Mouse (Mus musculus) liver, embryonic 16.5 days (tissue): ENCODE results near the gene Tnc. TPM values are rescaled to one million over a fixed set of nuclear protein-coding genes. Genes with fewer than 3 reads are reported as not detected.
"Not testable (repeated sequence)": the region's sequence is repeated elsewhere in the genome, so short reads cannot be mapped to it uniquely, and the experiment has no call there.

Experiments
- ATAC-seq: fragments of 200-750 bp; cut with Nextera tagmentation; 2 replicates; pipeline ENCODE4 v1.8.0; 2017; ENCODE audit warnings: low read depth, mild to moderate bottlenecking, moderate number of reproducible peaks, moderate library complexity
- H3K27ac ChIP-seq: fragments of 300-500 bp; sonication (generic); 2 replicates; pipeline ENCODE4 v1.5.1; 2014; ENCODE audit warnings: mild to moderate bottlenecking, low read length
- H3K27me3 ChIP-seq: fragments of 300-500 bp; sonication (generic); 2 replicates; pipeline ENCODE4 v1.6.1; 2014; ENCODE audit warnings: low read depth, low read length, mixed read lengths; ENCODE audit not compliant: control insufficient read depth, insufficient read depth
- H3K36me3 ChIP-seq: fragments of 300-500 bp; sonication (generic); 2 replicates; pipeline ENCODE4 v1.6.1; 2014; ENCODE audit warnings: mild to moderate bottlenecking; ENCODE audit not compliant: control insufficient read depth, insufficient read depth
- H3K4me1 ChIP-seq: fragments of 300-500 bp; sonication (generic); 2 replicates; pipeline ENCODE4 v1.6.1; 2014; ENCODE audit warnings: low read depth, low read length, mixed read lengths; ENCODE audit not compliant: control insufficient read depth
- H3K4me2 ChIP-seq: fragments of 300-500 bp; sonication (generic); 2 replicates; pipeline ENCODE4 v1.6.1; 2014; ENCODE audit warnings: low read depth, low read length, mixed read lengths
- H3K4me3 ChIP-seq: fragments of 300-500 bp; sonication (generic); 2 replicates; pipeline ENCODE4 v1.5.1; 2014; ENCODE audit warnings: low read depth, mild to moderate bottlenecking, low read length
- H3K9ac ChIP-seq: fragments of 300-500 bp; sonication (generic); 2 replicates; pipeline ENCODE4 v1.6.1; 2014; ENCODE audit warnings: low read depth, low read length
- H3K9me3 ChIP-seq: fragments of 300-500 bp; sonication (generic); replicated peaks from 2 replicates; pipeline ENCODE4 v1.6.1; 2016; ENCODE audit warnings: low read length; ENCODE audit not compliant: control insufficient read depth
- WGBS: fragments of 180-500 bp; shearing (Covaris S2); extraction: QIAGEN DNeasy Blood & Tissue Kit; methylation state at CpG from one replicate; pipeline ENCODE4 v1.1.7; 2014; ENCODE audit not compliant: insufficient replicate concordance; 5-methylcytosine and 5-hydroxymethylcytosine counted together
- polyA plus RNA-seq: library from polyadenylated mRNA; unstranded; fragments of >200 nt; fragmentation: Nextera tagmentation; extraction: Ambion mirVana; gene quantifications from 2 replicates; pipeline ENCODE4 v1.2.1, GENCODE M21; 2015

Tnc gene
- polyA plus RNA-seq, 1 experiment from 2014 or later, result 3.4 TPM

DNA sequence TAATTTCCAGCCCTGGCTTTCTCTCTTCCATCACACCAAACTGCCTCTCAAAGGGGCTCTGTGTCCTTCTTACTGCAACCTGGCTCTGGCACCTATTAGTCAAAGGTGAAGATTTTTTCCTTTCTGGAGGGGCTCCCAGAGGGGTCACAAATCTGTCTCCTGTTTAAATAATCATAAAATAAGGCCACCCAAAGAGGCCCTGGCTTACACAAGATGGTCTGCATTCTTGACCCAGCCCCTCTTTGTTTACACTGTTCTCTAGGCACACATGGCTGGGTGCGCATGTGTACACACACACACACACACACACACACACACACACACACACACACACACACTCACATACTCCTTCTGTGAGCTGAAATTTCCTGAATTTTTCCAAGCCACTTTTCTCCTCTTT, 83.4 kb downstream of the Tnc start:
- no peaks in the 10 kb centered on the region for H3K36me3 ChIP-seq
- WGBS, result 75% methylated on average over 1 of the region's 1 CpGs

DNA sequence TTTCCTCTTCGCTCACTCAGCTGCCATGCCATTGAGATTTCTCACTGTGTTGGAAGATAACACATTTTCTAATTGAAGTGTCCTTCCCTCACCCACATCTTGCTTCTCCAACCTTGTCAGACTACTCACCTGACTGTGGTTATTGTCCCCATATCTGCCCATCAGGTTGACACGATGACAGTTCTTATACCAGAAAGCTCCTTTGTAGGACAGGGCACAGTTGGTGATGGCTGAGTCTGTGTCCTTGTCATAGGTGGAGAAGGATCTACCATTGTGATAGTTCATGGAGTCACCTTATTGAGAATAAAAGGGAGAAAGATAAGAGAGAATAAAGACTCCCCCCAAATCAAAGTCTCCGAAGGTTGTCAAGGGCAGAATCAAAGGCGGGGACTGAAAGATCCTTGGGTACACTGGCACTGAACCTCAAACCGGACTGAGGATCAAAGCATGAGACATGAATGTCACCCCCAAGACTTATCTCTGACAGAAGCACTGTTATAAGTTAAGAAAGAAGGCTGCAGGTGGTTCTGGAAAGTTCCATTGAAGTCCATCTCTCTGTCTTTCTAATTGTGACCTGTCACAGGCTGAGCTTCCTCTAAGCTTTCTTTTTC, 84.9 kb downstream of the Tnc start:
- no peak overlapping the region for H3K4me3 ChIP-seq
- no peaks in the 10 kb centered on the region for H3K4me1 ChIP-seq
- no peaks in the 10 kb centered on the region for H3K36me3 ChIP-seq
- no peak for ATAC-seq
- no peak overlapping the region for H3K9ac ChIP-seq
- no peak overlapping the region for H3K27ac ChIP-seq
- no peaks in the 10 kb centered on the region for H3K27me3 ChIP-seq
- 69% methylated on average over 5 of the region's 5 CpGs for WGBS
- H3K9me3 ChIP-seq, result no peaks in the 10 kb centered on the region
- no peak overlapping the region for H3K4me2 ChIP-seq

More for the DNA sequence above, 83.4 kb downstream of the Tnc start:
- Histone ChIP-seq H3K9ac (no peak overlapping the region), H3K9me3 (no peaks in the 10 kb centered on the region), H3K27me3 (no peaks in the 10 kb centered on the region), H3K27ac (no peak overlapping the region), H3K4me2 (no peak overlapping the region), H3K4me1 (no peaks in the 10 kb centered on the region), H3K4me3 (no peak overlapping the region)
- ATAC-seq, result no peak

DNA sequence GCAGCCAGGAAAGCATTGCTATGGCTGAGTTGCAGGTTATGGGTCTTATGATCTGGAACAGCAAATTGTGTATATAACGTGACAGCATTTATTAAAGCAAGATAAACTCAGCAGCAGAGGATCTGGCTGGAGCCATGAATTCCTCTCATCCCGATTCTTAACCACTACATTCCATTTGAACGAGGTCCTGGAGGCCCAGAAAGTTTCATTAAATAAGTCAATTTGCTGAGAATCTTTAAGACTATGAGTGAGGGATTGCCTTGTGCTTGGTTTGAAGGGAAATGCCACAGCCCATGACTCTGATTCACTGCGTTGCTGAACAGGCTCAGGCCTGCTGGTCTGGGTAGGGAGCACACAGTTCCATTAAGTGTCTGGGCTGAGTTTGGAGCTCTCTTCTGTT, 88.2 kb downstream of the Tnc start:
- no peaks in the 10 kb centered on the region for H3K27me3 ChIP-seq
- H3K4me3 ChIP-seq, result no peak overlapping the region
- no peak for ATAC-seq
- no peaks in the 10 kb centered on the region for H3K36me3 ChIP-seq
- no peak overlapping the region for H3K27ac ChIP-seq
- WGBS, result 69% methylated on average over 4 of the region's 4 CpGs
- H3K9me3 ChIP-seq, result no peaks in the 10 kb centered on the region
- H3K4me1 ChIP-seq, result no peaks in the 10 kb centered on the region
- no peak overlapping the region for H3K9ac ChIP-seq
- H3K4me2 ChIP-seq, result no peak overlapping the region

DNA sequence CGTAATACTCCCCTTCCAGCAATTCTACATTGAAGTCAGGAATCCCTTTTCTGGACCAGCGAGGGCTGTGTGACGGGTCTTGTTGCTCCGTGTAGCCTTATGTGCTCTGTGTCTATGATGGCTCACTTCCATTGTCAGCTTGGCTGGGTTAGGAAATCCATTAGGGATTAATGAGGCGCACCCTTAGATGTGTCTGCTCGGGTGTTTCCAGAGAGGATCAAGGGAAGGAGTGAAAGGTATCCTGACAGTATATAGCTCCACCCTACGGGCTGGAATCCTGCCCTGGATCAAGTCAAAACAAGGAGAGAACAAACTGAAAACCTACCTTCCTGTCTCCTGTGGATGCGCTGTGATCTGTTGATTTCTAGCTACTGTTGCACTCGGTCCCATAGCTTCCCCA, 96.8 kb downstream of the Tnc start:
- Histone ChIP-seq H3K9ac (no peak overlapping the region), H3K4me2 (no peak overlapping the region), H3K9me3 (no peaks in the 10 kb centered on the region), H3K4me1 (no peaks in the 10 kb centered on the region), H3K36me3 (no peaks in the 10 kb centered on the region), H3K27ac (no peak overlapping the region), H3K4me3 (no peak overlapping the region), H3K27me3 (no peaks in the 10 kb centered on the region)
- no peak for ATAC-seq
- WGBS, result 69% methylated on average over 9 of the region's 9 CpGs

DNA sequence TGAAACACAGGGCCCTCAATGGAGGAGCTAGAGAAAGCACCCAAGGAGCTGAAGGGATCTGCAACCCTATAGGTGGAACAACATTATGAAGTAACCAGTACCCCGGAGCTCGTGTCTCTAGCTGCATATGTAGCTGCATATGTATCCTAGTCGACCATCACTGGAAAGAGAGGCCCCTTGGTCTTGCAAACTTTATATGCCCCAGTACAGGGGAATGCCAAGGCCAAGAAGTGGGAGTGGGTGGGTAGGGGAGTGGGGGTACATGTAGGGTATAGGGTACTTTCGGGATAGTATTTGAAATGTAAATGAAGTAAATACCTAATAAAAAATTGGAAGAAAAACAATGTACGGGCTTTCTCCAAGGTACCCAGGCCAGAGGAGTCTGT, 98.1 kb downstream of the Tnc start:
- H3K4me2 ChIP-seq, H3K9ac ChIP-seq, H3K27me3 ChIP-seq, H3K27ac ChIP-seq, H3K4me1 ChIP-seq, H3K9me3 ChIP-seq, H3K36me3 ChIP-seq, H3K4me3 ChIP-seq, ATAC-seq: not testable (repeated sequence)
- 55% methylated on average over 5 of the region's 5 CpGs for WGBS

DNA sequence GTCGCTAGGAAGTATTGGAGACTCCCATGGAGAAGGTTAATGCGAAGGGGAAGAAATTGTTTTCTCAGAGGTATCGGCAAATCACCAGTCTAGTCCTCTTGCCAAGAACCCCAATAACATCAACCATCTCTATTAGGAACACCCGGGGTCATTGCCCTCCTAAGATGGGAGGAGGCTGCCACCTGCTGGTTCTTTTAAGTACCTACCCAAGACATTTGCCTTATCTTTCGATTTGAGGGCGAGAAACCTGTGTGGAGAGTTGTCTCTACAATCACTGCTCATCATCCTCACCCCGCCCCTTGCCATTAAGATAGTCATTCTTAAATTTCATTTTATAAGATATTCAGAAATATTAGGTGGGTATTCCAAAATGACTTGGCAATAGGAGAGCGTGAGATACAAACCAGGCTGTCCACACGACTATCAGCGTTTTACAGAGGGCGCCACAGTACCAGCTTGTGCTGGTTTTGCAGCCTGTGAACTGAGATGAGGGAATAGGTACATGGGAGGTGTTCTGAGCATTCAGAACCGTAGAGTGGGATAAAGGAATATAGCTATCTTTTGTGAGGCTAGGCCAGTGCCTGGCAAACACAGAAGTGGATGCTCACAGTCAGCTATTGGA, 98.6 kb downstream of the Tnc start:
- no peaks in the 10 kb centered on the region for H3K27me3 ChIP-seq
- WGBS, result 29% methylated on average over 12 of the region's 12 CpGs
- no peaks in the 10 kb centered on the region for H3K36me3 ChIP-seq
- no peak overlapping the region for H3K27ac ChIP-seq
- ATAC-seq, result no peak
- H3K4me1 ChIP-seq, result no peaks in the 10 kb centered on the region
- no peak overlapping the region for H3K9ac ChIP-seq
- no peaks in the 10 kb centered on the region for H3K9me3 ChIP-seq
- H3K4me2 ChIP-seq, result no peak overlapping the region
- no peak overlapping the region for H3K4me3 ChIP-seq

DNA sequence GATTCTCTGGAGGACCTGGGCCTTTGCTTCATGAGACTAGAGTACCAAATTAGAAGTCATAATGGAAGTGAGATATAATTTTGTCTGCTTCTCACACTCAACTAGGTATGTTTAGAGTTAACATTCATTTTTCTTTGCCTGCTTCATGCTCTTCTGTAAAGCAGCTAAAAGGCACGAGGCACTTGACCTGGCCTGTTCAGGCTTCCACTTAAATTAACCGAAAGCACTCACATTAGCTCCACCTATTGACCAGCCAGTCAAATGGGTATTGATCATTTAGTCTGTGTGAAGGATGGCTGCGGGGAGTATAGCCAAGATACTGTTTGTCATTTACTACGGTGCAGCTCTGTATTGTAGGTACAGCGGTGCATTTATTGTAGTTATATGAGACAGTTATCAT, 103.0 kb downstream of the Tnc start:
- 51% methylated on average over 5 of the region's 5 CpGs for WGBS
- H3K4me1 ChIP-seq, result no peaks in the 10 kb centered on the region
- H3K27me3 ChIP-seq, result no peaks in the 10 kb centered on the region
- no peaks in the 10 kb centered on the region for H3K9me3 ChIP-seq
- no peak for ATAC-seq
- H3K4me3 ChIP-seq, result no peak overlapping the region
- no peak overlapping the region for H3K27ac ChIP-seq
- H3K9ac ChIP-seq, result no peak overlapping the region
- H3K36me3 ChIP-seq, result no peaks in the 10 kb centered on the region
- H3K4me2 ChIP-seq, result no peak overlapping the region

DNA sequence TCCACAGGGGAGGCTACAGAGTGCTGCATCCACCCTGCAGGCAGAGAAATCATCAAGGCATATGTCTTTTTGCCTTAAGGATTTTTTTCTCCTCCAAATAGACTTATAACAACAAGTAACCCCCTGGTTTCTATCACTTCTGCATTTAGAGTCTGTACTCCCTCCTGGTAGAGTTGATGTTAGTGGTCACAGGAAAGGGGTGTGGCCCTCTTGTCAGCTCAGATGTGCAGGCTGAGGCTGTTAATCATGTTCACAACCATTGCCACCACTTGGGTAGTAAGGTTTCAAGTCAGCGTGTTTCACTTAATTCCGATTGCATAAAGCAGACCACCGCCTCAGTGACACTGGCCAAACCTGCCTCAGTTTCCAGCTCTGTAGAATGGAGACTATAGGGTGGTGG, 103.9 kb downstream of the Tnc start:
- H3K27ac ChIP-seq, result no peak overlapping the region
- H3K27me3 ChIP-seq, result no peaks in the 10 kb centered on the region
- H3K36me3 ChIP-seq, result no peaks in the 10 kb centered on the region
- H3K4me3 ChIP-seq, result no peak overlapping the region
- H3K4me1 ChIP-seq, result no peaks in the 10 kb centered on the region
- no peak for ATAC-seq
- H3K9ac ChIP-seq, result no peak overlapping the region
- no peaks in the 10 kb centered on the region for H3K9me3 ChIP-seq
- 20% methylated on average over 3 of the region's 3 CpGs for WGBS
- no peak overlapping the region for H3K4me2 ChIP-seq

DNA sequence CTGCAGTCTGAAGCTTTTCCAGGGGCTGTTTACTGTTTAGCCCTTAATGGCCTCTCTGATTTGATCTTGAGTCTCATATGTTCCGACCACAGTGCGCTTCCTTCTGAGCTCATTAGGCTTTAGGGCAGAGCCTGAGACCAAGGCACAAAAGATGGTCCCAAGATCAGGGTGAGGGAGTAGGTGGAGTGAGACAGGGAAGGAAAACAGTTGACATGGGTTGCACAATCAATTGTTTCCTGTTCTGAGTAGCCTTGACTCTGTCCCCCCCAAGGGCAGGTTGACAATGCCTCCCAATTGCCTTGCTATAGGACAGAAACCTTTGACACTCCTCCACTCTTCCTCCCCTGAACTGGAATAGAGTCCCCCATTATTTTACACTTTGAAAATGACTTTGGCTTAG, 105.4 kb downstream of the Tnc start:
- Histone ChIP-seq H3K4me2 (no peak overlapping the region), H3K27ac (no peak overlapping the region), H3K36me3 (no peaks in the 10 kb centered on the region), H3K9ac (no peak overlapping the region), H3K4me3 (no peak overlapping the region), H3K27me3 (no peaks in the 10 kb centered on the region), H3K9me3 (no peaks in the 10 kb centered on the region), H3K4me1 (no peaks in the 10 kb centered on the region)
- ATAC-seq, result no peak
- 48% methylated on average over 2 of the region's 2 CpGs for WGBS
